Mouse (Mus musculus) cerebellum, adult 18-20 months (tissue): ENCODE data around the gene Dcaf6.

ENCODE experiments used
- DNase-seq, 2 experiments: peaks; one replicate each; pipeline ENCODE4 v3.0.0; 2021

The Dcaf6 gene

GRCm38 (mm10) chr1:165320141-165320934 lies 139.9 kb downstream of the Dcaf6 start:
- DNase-seq, result peak; percentile 69 to 74

DNA sequence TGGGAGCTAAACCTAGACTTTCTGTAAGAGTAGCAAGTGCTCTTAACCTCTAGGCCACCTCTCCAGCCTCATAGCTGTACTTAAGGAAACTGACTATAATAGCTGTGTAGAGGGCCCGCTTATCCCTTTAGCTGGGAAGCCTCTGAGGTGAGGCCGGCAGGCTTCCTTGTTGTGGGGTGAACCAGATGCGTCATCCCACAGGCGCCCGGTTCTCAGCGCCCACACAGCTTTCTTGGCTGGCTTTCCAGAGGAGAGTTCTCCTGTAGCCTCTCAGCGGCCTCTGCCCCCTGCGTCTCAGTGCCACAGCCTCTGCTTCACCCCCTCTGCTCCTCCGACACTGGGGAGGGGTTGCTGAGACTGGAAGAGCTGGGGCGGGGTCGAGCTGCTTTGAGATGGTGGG lies 143.9 kb downstream of the Dcaf6 start:
- DNase-seq, result no peak

DNA sequence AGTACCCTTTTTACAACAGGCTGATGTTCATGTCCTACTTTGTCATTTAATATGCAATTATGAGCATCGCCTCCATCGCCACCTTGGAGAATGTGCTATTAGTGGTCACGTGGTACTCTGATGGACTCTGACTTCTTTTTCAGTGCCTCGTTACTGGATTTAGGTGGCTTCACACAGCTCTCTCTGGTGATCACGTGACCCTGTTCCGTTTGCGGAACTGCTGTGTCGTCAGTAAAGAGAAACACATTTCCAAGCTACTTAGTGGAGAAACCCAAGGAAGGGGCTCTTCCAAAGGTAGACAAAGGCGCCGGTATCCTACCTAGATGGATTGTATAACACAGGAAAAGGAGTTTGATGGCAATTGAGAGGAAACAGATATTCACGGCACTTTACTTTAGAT lies 152.1 kb downstream of the Dcaf6 start:
- DNase-seq, result no peak

DNA sequence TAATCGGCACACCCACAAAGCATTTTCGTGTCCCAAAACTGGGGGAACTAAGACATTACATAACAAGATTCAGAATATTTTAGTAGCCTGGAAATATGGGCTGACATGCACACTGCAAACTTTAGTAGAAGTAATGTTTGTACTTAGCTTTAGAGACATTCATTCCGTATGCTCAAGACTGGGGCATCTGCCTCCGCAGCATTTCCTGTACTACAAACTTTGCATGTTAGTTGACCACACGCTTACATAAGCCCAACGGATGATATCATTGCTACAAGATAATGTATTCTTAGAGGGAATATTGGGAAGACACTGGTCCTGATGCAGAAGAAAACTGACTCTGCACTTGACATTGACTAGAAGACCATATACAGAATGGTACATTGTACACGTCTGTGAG lies 155.9 kb downstream of the Dcaf6 start:
- DNase-seq, result no peak

DNA sequence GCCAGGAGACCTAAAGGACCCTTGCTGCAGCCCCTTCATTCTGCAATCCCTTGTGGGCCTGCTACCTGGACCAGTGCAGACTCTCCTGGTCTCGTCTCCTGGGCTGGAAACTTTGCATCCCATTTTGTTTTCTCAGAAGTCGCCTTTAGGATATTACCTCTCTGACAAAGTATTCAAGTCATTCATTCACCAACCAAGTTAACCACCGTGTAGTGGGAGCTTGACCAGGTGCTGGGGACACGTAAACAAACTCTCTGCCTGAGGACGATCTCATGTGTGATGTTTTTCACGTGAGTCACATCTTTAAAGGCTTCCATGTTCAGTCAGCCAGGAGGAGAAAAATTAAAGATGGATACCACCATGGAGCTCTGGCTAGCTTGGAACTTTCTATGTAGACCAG lies 157.1 kb downstream of the Dcaf6 start:
- DNase-seq, result no peak

- no peak for DNase-seq
These were observed 157.6 kb downstream of the Dcaf6 start for GRCm38 (mm10) chr1:165302455-165303208.

GRCm38 (mm10) chr1:165301567-165301966 lies 158.7 kb downstream of the Dcaf6 start:
- no peak for DNase-seq

GRCm38 (mm10) chr1:165301108-165301507 lies 159.2 kb downstream of the Dcaf6 start:
- no peak for DNase-seq

DNA sequence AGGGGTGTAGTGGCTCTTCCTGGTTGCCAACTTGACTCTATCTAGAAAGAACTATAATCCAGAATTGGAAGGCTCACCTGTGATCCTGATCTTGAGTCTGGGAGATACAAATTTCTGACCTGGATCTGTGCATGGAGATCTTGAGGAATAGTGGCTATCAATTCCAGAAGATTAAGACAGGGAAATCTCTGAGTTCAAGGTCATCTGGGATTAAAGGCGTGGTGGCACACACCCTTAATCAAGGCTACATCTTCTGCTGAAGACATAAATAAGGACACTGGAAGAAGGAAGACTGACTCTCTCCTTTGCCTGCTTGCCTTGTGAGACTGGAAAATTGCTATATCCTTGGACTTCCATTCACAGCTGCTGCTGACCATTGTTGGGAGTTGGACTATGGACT lies 164.8 kb downstream of the Dcaf6 start, which contains the start of gene Gpr161:
Gpr161 (plus strand) TSS at position 301 of the 400 bp plus-strand sequence.
- DNase-seq, result no peak

- DNase-seq, result no peak
These were observed 168.7 kb downstream of the Dcaf6 start for GRCm38 (mm10) chr1:165291606-165292005.

- no peak for DNase-seq
These were observed 170.4 kb downstream of the Dcaf6 start for GRCm38 (mm10) chr1:165289831-165290230.

DNA sequence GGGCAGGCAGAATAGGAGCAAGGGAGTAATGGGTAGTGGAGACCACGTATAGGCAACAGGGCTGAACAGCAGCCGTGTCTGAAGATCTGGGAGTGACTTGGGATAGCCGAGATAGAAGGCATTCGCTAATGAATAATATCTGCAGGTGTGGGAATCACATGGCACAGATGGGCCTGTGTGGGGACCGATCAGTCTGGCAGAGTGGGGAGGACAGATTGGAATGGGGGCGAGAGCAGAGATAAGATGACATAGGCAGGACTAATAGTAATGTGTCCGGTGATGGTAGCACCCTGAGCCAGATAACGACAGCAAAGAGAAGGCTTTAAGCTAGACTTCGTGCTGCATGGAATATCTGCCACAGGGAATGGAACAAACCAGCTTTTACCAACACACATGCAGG lies 172.1 kb downstream of the Dcaf6 start:
- DNase-seq, result no peak

- DNase-seq, result no peak
These were observed 176.2 kb downstream of the Dcaf6 start for GRCm38 (mm10) chr1:165284096-165284495.

GRCm38 (mm10) chr1:165282967-165283345 lies 177.3 kb downstream of the Dcaf6 start:
- DNase-seq, result no peak

GRCm38 (mm10) chr1:165282222-165282966 lies 177.9 kb downstream of the Dcaf6 start:
- no peak for DNase-seq

DNA sequence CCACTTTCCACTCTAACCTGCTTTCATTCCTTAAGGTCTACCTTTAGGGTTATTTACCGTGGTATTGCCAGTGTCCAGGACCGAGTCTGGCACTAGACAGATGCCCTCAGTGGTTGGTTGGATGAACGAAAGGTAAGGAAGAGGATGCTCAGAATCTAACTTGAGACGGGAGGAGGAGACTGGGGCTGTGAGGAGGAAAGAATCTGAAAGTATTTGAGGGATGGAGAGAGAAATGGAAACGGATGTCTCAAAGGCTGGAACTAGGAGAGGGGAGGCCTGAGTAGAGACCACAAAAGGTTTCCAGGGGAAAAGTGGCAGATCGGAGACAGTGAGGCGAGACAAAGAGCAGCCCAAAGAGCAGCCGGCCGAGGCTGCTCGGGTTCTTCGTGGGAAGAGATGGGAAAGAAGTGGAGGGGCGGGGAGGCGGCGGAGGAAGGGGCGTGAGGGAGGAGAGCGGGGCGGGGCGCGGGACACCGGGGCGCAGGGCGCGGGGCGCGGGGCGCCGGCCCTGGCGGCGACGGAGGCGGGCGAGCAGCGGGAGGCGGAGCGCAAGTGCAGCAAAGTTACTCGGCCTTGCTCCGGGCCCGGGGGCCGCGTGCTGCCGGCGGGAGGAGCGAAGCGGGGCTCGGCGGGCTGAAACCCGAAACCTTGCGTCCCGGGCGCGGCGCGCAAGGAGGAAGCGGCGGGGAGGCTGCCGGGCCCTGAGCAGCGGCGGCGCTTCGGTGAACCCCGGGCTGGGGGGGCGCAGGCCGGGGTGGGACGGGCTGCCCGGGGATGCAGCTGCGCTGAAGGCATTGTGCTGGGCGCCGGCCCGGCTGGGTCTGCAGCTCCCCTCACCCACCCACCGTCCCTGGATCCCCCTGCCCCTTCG lies 178.7 kb downstream of the Dcaf6 start:
- peak; percentile 5 to 30 for DNase-seq

DNA sequence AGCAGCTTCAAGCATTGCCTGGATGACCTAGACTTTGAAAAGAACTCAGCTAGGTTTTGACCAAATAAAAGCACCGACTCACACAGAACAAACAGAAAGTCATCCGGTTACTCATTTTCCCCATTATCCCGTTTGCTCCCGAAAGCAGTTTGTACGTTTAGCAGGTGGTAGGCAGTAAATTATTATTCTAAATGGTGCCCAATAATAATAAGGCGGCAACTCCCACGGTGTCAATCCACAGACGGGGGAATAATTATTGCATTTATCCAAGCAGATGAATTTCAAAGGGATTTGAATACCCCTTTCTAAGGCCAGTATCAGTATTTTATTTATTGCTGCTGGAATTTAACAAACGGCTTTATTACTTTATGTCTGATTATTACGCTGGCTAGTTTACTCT lies 179.5 kb downstream of the Dcaf6 start:
- no peak for DNase-seq
